Mouse (Mus musculus) cerebellum, adult 18-20 months (tissue): Measurements from ENCODE around the gene Adamtsl5.
A peak's percentile ranks its signal among the peaks of the same experiment; 100 is the strongest.
"Not testable (repeated sequence)": the region's sequence is repeated elsewhere in the genome, so short reads cannot be mapped to it uniquely, and the experiment has no call there.

ENCODE experiments used
- DNase-seq, 2 experiments: peaks; one replicate each; pipeline ENCODE4 v3.0.0; 2021

Gene Adamtsl5

GRCm38 (mm10) chr10:80371411-80371966 is 23.3 kb upstream of the Adamtsl5 start:
- DNase-seq: peak; percentile 62 to 79

GRCm38 (mm10) chr10:80369995-80370747 is 22.0 kb upstream of the Adamtsl5 start:
- no peak for DNase-seq

DNA sequence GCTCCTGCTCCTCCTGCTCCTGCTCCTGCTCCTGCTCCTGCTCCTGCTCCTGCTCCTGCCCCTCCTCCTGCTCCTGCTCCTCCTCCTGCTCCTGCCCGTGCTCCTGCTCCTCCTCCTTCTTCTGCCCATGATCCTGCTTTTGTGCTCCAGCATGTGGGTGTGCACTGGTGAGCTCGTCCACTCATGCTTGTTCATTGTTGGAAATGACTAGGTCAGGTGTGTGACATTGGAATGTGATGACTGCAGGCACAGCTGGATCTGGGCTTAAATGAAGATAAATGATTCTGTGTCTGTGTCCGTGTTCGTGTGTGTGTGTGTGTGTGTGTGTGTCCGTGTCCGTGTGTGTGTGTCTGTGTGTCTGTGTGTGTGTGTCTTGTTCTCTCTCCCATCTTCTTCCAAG is 20.2 kb upstream of the Adamtsl5 start:
- DNase-seq: no peak

DNA sequence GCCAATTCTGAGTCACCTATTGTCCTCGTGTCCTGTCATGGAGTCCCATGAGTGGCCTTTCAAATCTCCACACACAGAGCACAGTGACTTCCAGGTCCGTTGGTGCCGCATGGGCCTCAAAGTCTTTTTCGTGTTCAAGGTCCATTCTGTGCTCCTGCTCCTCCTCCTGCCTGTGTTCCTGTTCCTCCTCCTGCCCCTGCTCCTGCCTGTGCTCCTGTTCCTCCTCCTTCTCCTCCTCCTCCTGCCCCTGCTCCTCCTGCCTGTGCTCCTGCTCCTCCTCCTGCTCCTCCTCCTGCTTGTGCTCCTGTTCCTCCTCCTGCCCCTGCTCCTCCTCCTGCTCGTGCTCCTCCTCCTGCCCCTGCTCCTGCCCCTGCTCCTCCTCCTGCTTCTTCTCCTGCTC is 19.7 kb upstream of the Adamtsl5 start:
- DNase-seq: no peak

DNA sequence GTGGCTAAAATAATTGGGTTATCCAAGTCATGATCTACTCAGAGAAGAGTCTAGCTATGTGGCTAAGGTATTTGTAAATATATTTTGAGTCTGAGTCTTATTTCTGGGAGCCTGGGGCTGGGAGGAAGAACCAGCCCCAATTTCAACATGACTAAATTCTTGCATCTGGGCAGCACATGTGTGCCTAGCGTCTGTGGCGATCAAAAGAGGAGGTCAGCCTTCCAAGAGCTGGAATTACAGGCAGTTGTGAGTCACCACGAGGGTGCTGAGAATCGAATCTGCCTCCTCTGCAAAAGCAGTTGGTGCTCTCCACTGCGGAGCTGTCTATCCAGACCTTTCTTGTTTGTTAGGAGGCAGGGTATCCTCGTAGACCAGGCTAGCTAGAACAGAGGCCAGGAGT is 17.5 kb upstream of the Adamtsl5 start:
- no peak for DNase-seq

DNA sequence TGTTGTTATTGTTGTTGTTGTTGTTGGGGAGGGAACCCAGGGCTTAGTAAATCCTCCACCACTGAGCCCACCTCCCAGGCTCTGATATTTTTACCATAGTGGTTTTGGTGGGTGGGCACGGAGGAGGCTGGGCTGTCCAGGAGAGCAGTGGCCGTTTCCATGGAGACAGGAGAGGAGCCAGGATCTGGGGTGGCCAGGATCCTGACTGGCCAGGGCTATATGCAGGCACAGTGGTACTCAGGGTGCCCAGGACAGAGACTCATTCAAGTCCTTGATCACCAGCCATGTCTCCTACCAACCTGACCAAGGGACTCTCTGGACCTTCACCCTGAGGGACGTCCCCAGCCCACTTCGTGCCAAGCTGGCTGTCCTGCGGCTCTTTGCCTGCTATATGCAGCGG is 15.5 kb upstream of the Adamtsl5 start:
- DNase-seq: no peak

DNA sequence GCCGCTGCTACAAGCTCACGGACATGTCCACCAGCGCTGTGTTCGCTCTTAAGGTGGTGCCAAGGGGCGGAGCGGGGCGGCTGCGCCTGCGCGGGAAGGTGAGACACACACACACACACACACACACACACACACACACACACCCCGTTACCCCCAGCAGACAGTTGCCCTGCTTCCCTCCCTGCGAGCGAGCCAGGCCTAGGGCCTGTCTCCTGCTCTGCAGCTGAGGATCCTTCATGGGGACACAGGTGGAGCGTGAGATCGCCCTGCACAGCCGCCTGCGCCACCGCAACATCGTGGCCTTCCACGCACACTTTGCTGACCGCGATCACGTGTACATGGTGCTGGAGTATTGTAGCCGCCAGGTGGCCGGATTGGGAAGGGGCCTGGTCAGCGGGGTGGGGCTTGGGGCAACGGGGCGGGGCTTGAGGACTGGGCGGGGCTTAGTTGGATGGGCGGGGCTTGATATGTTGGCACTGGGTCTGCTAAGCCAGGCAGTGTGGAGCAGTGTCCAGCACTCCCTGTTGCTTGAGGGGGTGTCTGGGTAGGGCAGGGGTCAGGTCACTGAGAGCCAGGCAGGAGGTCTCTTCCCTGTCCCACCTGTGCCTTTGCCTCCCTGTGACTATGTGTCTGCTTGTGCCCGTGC is 9.9 kb upstream of the Adamtsl5 start:
- DNase-seq: peak; percentile 75 to 80

- DNase-seq: no peak
Measured at GRCm38 (mm10) chr10:80357336-80357735, 9.1 kb upstream of the Adamtsl5 start.

DNA sequence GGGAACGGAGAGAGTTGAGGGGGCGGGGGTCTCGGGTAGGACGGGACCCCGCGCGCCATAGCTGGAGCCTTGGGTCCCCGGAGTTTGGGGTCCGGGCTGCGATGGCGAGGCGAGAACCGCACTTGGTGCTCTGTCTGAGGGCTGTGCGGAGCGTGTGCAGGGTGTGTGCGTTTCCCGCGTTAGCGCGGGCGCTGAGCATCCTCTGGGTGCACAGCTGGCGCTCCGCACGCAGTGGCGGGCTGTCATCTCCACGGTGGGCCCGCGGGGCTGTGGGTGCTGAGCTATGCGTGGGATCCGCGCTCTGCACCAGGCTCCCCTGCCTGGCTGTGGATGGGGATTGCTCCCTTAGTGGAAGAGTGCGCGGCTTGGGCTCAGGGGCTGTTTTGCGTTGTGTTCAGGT is 8.5 kb upstream of the Adamtsl5 start:
- peak in 1 of 2 experiments; percentile 57 for DNase-seq

GRCm38 (mm10) chr10:80356001-80356682 is 7.9 kb upstream of the Adamtsl5 start, which contains the start of gene Plk5:
Gene Plk5, plus strand, starts transcription at chr10:80356459.
- peak; percentile 72 to 84 for DNase-seq

DNA sequence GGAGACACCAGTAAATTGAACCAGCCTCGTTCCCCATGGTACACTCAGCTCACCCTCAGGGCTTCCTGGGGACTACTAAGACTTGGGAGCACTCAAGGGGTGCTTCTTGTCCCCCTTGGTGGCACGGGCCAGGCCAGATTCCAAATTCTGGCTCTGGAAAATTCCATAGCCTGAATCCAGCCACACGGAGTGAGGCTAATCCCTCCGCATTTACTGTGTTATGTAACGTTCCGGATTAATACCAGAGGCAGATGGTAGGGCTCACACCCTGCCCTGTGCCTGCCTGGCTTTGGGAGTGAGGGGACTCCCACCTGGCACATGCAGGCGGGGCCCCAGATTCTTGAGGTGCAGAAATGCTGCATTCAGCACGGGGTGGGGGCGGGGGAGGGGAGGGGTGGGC is 7.2 kb upstream of the Adamtsl5 start:
- DNase-seq: peak; percentile 76 to 77

- no peak for DNase-seq
Measured at GRCm38 (mm10) chr10:80352727-80353126, 4.5 kb upstream of the Adamtsl5 start.

GRCm38 (mm10) chr10:80351896-80352295 is 3.7 kb upstream of the Adamtsl5 start:
- no peak for DNase-seq

DNA sequence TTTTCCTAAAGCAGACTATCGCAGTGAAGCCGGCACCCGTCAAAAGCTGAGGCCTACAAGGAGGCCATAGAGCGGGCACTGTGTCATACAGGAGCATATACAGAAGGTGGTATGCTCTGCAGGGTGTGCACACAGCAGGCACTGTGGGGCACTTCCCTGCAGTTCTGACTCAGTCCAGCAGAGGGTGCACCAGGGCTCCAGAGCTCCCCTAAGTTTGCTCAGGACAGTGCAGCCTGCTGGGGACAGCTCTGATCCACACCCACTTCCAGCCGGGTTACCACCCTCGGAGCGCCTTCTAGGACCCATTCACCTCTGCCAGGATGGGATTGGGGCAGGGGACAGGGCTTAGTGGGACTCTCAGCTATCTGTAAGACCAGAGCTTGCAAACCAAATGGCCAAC is 2.1 kb upstream of the Adamtsl5 start:
- peak; percentile 86 to 92 for DNase-seq

DNA sequence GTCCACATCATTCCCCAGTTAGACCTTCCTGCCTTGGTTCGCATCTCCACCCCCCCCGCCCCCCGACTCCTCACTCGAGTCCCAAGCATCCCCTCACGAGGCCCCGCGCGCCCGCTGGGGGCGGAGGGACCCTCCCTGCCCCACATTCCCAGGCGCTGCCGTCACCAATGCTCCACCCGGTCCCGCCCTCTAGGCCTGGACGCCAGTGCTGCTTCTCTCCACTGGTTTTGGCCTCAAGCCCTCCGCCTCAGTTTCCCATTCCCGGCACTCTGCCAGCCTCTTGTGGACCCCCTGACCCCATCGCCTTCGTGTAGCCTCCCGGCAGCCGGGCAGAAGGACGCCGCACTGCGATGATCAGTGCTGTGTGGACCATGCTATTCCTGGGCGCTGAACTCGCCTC is 769 bp upstream of the Adamtsl5 start:
- DNase-seq: no peak

- DNase-seq: no peak
Measured at GRCm38 (mm10) chr10:80347514-80347967, 671 bp downstream of the Adamtsl5 start.

GRCm38 (mm10) chr10:80345929-80346328 is 2.3 kb downstream of the Adamtsl5 start:
- DNase-seq: not testable (repeated sequence)

DNA sequence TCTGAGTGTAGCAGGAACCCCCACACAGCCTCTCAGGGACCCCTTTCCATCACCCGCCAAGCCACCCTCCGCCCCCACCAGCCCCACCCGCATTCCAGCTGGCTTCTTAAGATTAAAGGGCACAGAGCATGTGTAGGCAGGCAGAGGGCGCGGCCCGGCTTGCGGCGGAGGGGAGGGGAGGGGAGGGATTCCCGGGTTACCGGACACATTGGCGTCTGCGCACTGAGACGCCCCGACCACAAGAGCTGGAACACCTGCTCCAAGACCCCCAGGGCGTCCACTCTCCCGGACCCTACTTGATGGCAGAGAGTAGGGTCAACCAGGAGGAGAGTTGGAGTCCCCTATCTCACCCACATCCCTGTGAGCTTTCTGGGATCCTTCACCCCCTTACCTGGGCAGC is 3.1 kb downstream of the Adamtsl5 start:
- no peak for DNase-seq

GRCm38 (mm10) chr10:80344131-80344661 is 4.0 kb downstream of the Adamtsl5 start:
- no peak for DNase-seq

DNA sequence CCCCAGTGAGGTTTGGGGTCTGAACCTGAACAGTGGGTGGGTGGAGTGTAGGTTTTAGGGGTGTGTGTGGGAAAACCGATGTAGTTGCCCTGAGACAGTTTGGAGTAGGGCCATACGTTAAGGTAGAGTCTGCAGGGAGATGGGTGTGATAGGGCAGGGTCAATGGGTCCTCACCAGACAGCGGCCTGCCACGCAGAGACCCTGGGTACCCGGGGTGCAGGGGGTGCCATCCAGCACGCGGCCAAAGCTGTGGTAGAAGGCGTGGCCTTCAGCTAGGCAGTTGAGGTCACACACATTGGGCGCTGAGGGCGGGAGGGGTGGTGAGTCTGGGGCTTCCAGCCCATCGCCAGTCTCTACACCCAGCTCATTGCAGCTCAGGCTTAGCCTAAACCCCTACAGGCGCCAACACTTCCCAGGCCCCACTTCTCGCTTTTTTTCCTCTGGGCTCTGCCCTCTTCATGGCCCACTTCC is 4.8 kb downstream of the Adamtsl5 start:
- DNase-seq: no peak

DNA sequence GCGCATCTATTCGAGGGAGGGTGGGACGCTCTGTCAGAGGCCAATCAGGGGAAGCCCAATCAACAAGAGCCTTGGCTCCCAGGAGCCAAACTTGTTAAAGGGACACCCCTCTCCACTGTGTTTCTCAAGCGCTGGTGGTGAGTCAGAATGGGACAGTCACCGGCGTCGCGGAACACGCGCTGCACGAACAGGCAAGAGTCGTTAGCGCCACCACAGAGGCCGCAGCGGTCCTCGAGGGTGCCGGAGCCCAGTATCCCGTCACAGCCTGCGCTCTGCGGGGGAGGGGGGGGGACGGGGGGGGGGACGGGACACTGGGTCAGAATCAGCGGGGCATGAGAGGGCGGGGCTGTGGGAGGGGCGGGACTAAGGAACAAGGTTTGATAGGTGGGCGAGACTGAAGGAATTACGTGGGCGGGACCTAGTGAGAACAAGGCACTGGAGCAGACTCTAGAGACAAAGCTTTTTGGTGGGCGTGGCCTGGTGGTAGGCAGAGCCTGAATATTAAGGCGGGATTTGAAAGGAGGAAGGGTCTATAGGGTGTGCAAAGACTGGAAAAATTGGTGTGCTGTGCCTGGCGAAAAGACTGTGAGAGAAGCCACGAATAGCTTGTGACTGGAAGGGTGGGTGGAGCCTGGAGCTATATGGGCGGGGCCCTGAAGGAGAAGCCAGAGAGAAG is 5.3 kb downstream of the Adamtsl5 start:
- peak in 1 of 2 experiments; percentile 16 for DNase-seq

GRCm38 (mm10) chr10:80342305-80342748 is 5.9 kb downstream of the Adamtsl5 start:
- DNase-seq: no peak
